Mouse (Mus musculus): ENCODE measurements around the gene Mcm10.

GRCm38 (mm10) chr2:5038320-5038719, 25.7 kb upstream of the Mcm10 start:
- TF ChIP-seq CTCF (IDR thresholded peaks at IDR 0.05; ENCODE audit: extremely low read depth, insufficient read depth, insufficient read length, insufficient replicate concordance), result no peak
- TF ChIP-seq POLR2A (IDR thresholded peaks at IDR 0.05; ENCODE audit: low read depth, low read length), result no peak

Measured in spleen, adult 2 months (tissue).